Mouse (Mus musculus): ENCODE measurements at regions not wholly inside any gene's neighbourhood (a gene's known extent, or its start where the extent isn't known, plus 50 kb on each side); places are given as distances from the start of the nearest gene placed in this dataset.

- H3K4me2 ChIP-seq (replicated peaks; ENCODE audit: low read depth, low read length): no peak overlapping the region
- DNase-seq (ENCODE audit: low spot score): peak; percentile 4
- WGBS: 19% methylated on average over 3 of the region's 3 CpGs
- TF ChIP-seq CTCF (IDR thresholded peaks at IDR 0.05) (0 out of 2 replicates have a peak, but pooled peaks have one; percentile 14), EP300 (IDR thresholded peaks at IDR 0.05) (no peak)
- H3K9ac ChIP-seq (replicated peaks; ENCODE audit: low read depth): no peak overlapping the region
- no peaks in the 10 kb centered on the region for H3K36me3 ChIP-seq (ENCODE audit: insufficient read depth, low read length)
- no peak for ATAC-seq
- no peaks in the 10 kb centered on the region for H3K27me3 ChIP-seq (replicated peaks; ENCODE audit: insufficient read depth, low read length)
- H3K4me1 ChIP-seq (ENCODE audit: insufficient read depth, low read depth, low read length): no peaks in the 10 kb centered on the region
- H3K4me3 ChIP-seq (ENCODE audit: low read depth, low read length): no peak overlapping the region
- no peaks in the 10 kb centered on the region for H3K9me3 ChIP-seq (ENCODE audit: low read length)
- no peak overlapping the region for H3K27ac ChIP-seq (ENCODE audit: low read length)
These were observed 57.3 kb upstream of the Cylc1 start for GRCm38 (mm10) chrX:111052943-111053342.
